Mouse (Mus musculus): ENCODE results near the gene Rplp1.

- TF ChIP-seq CTCF (IDR thresholded peaks at IDR 0.05; ENCODE audit: low read depth) (no peak), EP300 (IDR thresholded peaks at IDR 0.05; ENCODE audit: low read depth) (no peak)
Observed at GRCm38 (mm10) chr9:61887661-61888379, 26.5 kb downstream of the Rplp1 start.

Measured in heart, postnatal 0 days (tissue).